Mouse (Mus musculus): ENCODE measurements around the gene Hoxa5.

Hoxa5 gene

DNA sequence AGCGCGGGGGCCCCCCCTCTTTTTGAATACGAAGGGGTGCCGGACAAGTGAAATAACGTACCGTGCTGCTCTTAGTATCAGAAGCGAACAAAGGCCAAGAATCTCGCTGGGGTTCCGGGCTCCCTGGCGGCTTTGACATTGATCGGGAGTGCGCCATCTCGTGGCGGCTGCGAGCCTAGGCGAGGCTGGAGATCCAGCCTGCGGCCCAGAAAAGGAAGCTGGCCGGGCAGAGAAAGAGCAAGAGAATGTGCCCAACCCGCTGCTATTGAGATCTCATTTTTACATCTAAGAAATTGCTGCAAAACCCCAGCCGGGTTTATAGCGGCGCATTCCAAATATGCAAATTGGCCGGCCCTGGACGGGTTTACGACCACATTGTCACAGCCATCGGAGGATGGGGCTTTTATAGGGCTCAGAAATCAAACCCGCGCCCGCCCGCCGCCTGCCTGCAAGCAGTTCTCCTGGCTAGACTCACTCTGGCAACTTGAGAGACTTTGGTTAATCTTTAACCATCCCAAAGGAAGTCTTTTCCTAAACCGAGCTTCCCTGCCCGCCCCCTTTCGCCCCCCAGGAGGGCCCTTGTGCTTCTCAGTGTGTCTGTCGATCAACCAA, 36.1 kb upstream of the Hoxa5 start, which contains the start of gene Hoxa10:
Gene Hoxa10, minus strand, starts transcription at position 466 of the 612 bp plus-strand sequence.
- DNase-seq (ENCODE audit: low spot score), result peak; percentile 94

DNA sequence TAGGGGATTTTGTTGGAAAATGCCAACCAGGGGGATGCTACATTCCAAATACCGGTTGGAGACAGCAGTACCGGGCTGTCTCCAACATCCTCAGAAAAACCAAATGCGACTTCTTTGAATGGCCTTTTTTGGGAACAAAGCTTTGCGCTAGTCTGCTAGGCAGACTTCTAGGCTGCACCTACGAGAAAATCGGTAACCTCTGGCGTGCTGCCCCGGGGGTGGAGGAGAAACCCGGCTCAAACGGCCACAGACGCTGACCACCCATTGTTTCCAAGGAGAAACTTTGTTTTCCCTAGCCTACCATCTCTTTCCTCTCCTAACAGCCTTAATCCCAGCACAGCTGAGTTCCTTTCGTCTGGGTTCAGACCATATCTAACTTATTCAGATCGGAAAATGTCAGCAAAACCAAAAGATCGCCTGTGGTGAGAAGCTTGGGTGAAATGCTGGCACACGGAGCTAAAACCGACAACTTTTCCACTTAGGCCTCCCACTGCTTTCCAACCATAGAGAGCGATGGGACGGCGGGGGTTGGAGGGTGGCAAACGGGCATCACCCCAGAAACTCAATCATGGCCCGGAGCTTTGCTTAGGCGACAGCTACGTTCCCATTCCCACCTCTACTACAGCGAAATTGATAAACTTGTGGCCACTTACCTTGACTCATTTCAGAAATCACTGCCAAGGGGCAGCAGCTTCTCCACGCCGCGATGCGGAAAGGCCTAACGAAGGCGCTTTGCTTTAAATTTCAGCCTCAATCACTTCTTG, 35.4 kb upstream of the Hoxa5 start:
- no peak for DNase-seq (ENCODE audit: low spot score)

DNA sequence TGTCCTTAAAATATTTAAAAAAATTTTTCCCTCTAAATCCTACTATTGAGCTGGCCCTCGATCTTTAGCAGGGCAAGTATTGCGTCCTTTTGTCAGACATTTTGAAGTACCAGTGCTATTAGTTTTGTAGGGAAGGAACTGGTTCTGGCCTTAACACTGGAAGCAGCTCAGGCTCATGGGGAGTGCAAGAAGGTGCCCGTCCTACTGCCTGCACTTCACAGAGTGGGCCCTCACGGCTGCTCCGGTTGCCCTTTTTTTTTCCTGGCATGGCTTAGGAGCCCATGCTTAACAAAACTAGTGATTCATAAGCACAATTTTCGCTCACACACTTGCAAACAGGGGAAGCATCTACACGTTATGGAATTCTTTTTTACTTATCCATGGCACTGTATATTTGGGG, 34.6 kb upstream of the Hoxa5 start:
- no peak for DNase-seq (ENCODE audit: low spot score)

DNA sequence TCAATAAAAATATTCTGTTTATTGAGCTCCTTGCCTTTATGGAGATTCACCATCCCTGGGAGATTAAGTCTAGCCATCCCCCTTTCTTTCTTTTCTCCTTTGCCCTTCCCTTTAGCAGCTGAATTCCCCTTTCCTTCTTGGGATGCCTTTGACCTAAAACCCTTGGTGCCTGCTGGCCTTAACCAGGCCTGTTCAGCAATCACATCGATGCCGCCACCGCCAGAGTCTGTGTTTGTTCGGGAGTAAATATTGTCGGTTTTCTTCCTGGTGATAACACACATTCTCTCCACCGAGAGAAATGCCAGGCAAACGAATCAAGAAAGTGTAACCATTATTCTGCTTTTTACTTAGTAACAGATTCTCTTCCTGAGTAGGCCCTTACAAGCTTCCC, 33.8 kb upstream of the Hoxa5 start:
- DNase-seq (ENCODE audit: low spot score), result no peak

DNA sequence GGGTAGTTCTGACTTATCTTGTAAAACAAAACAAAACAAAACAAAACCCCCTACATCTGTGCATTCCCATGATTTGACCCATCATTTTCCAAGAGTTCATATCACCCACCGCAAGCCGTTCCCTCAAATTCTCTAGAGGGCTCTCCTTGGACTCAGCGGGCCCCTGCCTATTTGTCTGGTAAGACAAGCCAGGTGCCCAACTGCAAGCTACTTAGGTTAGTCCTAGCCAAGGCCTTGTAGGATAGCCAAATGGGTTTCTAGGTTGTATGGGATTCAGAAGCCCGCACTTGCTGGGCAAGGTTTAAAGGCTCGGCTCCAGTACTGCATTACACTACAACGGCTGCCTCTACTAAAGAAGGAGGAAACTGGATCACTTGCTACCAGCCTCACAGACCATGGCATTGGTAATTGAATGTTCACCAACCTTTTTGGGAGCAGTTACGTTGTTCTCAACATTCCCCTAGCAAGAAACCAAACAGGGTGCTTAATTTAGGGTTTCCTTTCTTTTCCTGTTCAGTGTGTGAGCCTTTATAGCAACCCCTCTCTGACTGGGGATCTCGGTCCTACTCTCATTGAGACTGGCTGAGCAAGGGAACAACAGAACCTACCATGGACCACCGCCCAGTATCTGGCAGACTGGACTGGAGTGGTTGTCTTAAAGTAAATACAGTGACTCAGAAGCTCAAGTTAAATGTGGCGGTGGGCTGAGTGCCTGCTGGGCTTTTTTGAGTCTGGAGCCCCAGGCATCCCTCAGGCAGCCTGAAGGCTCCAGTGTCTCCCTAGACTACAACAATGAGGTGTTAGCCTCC, 33.2 kb upstream of the Hoxa5 start:
- DNase-seq (ENCODE audit: low spot score), result no peak

DNA sequence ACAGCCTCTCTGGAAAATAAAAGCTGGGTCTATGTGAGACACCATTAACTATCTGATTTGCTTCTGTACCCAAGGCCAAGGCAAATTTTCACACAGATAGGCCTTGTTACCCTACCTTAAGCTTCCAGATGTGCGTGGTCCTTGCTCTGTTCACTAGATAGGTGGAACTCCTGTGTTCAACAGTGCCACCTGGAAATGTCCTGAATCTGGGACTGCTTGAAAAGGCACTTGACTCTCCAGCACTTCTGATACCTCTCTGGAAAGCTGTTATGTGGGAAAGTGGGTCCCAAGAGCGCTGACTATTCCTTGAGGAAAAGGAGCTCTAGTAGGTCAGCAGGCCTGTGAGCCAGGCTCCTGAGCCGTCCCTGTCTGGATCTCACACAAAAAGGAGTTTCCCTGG, 32.4 kb upstream of the Hoxa5 start:
- DNase-seq (ENCODE audit: low spot score), result no peak

DNA sequence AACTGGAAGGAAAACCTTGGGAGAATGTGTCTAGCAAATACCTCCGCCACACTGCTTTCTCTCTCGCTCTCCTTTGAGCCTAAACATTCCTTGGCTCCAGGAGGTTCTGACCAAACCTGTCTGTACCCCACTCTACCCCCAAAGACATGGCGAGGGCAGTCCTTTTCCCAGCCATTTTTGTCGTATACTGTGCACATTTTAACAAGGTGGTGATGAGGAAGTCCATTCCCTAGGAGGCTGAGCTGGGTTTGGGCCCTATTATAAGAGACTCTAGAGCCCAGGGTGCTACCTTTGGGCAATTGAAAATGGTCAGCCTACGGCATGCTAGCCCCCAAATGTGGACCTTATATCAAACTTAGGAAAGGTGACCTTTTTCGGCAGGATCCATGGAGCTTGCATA, 31.5 kb upstream of the Hoxa5 start:
- DNase-seq (ENCODE audit: low spot score), result no peak

DNA sequence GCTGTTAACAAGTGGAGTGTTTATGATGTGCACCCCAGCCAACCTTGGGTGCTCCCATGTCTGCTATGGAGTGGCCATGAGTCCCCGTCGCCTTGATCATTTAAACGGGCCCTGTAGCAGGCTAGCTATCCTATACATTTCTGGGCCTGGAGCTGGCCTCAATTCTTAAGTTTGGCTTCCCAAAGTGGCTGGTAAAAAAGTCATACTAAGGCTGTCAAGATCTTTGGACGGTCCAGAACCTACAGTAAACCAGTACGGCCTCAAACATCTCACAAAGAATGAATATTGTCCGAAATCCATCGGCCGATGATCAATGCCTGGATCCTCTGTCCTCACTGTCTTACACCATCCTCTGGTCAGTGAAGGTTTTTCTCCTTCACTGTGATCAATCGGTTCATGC, 30.9 kb upstream of the Hoxa5 start:
- no peak for DNase-seq (ENCODE audit: low spot score)

DNA sequence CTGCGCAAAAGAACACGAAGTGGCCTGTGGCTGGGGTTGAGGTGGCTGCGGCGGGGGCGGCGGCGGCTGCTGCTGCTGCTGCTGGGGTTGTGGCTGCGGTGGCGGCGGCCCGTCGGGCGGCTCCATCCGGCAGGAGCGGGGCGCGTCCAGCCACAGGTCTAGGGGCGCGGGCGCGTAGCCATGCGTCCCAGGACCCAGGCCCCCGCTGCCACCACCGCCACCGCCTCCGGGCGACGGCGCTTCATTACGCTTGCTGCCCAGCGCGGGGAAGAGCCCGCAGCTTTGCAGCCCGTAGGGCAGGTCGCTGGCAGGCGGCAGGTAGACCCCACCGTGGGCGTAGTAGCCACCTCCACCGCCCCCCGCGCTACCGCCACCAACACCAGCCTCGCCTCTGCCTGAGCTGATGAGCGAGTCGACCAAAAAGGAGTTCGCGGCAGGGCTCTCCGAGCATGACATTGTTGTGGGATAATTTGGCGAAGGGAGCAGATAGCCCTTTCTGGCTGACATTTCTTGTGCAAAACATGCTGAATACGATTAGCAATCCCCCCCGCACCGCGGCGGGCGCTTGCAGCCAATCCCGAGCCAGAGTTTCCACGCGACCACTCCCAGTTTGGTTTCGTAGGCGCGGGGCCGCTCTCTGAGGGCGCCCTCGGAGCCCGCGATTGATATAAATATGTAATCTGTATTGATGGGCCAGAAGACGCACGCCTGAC, 30.2 kb upstream of the Hoxa5 start:
- DNase-seq (ENCODE audit: low spot score), result no peak

DNA sequence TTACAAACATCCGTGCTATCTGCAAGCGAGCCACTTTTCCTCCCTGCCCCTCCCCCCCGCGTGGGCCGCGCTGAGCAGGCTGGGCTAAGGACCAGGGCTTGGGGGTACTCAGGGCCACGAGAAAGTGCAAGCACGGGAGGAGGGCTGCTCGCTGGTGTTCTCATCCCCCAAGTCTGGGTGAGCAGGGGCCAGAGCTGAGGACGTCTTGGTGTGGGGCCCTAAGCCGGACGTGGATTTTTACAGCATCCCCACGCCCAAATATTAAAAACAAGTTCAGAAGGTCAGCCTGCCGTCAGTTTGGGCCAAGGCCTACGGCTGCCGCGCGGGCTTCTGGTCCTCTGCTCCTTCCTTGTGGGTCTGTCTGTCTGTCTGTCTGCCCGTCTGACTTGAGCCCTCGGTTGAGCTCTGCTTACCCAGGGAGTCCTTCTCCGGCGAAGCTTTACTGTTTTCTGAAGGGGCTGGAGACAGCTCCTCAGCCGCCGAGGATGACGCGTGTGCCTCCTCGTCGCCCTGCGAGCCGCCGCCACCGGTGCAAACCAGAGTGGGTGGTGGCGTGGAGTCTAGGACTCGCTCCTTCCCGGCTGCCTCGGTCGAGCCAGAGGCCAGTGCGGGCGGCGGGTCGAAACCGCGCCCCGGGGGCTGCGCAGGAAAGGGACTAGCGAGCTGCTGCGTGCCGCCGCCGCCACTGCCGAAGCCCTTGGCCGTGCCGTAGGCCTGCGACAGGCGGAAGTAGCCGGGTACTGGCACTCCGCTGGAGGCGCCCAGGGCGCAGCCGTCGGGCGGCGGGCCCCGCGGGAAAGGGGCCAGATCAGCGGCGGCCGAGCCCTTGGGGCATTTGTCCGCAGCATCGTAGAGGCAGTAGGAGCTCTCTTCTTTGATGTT, 29.4 kb upstream of the Hoxa5 start:
- no peak for DNase-seq (ENCODE audit: low spot score)

DNA sequence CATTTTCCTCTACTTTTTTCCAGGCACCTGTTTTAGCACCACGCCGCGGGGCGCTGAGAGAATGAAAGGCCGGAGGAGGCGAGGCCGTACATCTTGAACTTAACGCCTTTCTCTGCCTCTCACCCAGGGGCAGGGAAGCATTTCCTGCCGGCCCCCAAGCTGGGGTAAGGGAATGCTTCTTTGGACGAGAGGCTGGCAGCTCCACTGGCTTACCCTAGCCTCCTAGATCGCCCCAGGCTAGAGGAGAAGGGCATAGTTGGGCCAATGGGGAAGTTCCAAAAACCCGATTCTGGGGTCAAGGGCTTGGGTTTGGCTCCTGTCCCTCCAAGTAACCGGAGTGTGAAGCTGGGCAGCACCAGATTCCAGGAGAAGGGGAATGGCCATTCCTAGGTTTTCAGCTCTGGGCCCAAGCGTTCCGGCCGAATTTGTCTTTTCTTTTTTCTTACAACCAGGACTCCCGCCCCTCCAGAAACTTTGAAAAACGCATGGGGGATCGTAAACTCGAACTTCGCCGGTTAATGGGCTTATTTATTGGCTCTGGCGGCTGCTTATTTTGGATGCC, 28.7 kb upstream of the Hoxa5 start:
- no peak for DNase-seq (ENCODE audit: low spot score)

DNA sequence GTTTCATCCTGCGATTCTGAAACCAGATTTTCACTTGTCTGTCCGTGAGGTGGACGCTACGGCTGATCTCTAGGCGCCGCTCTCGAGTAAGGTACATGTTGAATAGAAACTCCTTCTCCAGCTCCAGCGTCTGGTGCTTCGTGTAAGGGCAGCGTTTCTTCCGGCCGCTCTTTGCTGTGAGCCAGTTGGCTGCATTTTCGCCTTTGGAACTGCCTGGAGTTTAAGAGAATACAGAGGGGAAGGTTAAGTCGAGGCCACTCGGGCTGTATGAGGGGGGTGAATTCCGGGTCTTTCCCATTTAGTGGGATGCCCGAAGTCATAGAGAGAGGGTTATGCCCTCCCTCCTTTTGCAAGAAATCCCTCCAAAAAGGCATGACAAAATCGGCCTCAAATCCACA, 28.2 kb upstream of the Hoxa5 start:
- DNase-seq (ENCODE audit: low spot score), result no peak

DNA sequence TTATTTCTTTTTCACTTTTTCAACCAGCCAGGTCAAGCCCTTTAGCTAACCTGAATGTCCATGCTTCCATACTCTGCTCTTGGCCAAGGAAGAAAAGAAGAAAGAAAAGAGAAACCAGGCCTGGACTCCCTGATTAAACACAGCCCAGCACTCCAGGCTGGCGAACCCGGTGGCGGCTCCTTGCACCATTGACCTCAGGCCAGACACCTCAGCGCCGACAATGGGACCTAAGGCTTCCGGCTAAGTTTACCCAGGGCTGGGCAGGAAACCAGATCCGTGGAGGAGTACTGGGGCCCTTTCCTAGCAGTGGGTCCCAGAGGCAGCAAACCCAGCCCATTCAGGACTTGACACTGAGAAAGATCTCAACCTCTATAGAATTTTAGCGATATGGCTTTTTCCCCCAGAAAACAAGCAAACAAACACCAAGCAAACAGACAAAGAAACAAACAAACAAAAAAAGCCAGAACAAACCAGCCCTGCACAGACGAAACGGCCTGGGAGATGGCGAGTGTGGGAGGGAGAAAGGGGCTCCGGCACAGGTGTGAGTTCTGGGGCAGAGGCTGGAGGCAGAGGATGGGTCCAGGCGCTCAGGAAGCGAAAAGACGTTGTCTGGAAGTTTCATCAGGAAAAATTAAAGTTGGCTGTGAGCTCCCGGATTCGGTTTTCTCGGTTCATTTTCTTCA, 27.6 kb upstream of the Hoxa5 start:
- no peak for DNase-seq (ENCODE audit: low spot score)

DNA sequence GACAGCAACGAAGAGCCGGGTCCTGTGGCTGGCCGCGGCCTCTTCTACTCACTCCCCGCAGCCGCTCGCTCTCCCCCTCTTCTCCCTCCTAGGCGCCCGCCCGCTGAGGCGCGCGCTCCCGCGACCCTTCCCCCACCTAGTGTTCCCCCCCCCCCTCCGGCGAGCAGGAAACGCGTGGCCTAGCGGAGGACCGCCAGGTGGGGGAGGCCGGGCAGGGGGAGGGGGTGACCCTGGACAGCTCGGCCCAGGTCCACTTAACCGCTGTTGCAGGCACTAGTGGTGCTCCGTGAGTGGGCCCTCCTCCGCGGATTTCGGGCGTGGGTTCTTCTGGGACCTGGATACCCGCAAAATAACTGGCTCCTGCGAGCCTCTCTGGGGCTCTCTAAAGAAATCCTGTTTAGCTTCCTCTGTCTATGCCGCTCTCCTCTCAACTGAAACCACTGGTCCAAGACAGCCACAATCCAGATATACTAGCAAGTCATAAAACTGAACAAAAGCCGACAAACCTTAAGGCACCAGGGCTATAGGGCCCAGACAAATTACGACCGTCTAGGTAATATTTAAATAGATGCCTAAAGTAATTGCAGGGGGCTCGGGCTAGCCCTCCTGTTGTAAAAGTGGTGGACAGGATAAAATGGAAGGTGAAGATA, 26.3 kb upstream of the Hoxa5 start, which contains the start of gene Hoxa9:
Gene Hoxa9, minus strand, starts transcription at position 574 of the 650 bp plus-strand sequence.
- no peak for DNase-seq (ENCODE audit: low spot score)

DNA sequence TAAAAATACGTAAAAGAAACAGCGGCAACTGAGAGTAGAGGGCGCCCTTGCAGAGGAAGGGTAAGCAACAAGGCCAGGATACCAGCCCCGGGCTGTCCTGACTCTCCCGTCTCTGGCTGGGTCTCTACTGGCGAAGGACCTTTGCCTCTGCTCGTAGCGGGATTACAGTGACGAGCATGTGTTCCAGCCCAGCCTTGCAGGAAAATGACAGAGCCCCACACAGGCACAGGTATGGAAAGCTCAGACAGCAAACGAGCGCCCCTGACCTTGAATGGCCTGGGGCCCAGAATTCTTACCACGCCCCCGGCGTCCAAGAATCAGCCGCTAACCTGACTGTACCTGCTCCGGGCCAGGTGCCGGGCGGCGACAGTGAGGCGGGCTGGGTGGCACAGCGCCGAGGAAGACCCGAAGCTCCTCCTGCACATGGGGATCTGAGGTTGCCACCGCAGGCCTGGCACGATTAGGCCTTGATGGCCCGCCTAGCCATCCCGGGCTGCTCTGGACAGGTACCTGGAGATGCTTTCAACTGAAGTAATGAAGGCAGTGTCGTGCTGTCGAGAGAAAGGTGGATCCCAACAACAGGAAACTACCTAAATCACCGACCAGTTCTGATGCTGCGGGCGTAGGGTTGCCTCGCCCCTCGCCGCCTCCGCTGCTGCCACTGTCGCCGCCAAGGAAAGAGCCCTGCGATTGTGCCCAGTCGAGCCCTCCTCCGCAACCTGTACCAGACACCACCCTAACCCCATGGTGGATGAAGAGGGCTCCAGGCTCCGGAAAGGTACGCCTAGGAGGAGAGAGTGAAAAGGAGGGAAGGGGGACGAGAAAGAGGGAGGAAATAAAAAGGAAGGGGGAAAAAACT, 25.4 kb upstream of the Hoxa5 start:
- no peak for DNase-seq (ENCODE audit: low spot score)

DNA sequence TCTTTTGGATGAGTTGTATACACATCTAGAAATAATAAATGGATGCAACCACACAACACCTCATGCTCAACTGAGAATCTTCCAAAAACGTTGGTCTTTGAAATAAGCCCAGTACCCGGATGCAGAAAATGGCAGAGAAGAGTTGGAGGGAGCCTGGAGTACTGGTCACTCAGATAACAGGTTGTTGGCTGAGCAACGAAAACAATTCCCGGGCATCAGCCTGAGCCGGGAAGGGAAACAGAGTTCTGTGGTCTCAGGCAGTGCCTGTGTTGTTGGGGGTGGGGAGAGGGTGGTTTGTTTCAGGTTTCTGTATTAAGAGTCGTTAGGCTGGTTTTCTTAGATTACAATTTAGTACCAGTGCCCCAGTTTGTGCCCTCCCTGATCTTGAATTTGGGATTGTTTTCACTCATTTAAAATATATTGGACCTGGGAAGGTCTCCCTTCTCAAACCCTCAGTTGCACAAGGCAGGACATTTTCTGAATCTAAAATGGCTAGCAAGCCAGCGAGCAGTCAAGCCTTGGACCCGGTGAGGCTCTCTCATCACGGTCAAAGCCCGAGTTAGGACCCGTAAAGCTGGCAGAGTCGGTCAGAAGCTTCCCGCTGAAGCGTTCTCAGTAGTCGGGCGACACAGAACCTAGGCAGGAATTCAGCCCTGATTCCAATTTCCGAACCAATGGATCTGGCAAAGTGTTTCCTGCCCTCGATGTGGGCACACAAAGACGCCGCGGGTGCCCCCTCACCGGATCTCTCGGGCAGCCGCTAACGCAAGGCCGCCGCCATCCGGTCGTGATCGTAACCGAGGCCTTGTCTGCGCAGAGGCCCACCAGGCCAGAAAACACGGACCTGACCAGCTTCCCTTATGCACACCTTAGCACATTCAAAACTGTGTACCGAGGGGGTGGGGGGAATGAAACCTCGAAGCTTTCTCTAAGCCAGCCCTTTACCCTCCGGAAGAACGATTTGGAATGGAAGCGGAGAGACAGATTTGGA, 24.4 kb upstream of the Hoxa5 start:
- DNase-seq (ENCODE audit: low spot score), result no peak

DNA sequence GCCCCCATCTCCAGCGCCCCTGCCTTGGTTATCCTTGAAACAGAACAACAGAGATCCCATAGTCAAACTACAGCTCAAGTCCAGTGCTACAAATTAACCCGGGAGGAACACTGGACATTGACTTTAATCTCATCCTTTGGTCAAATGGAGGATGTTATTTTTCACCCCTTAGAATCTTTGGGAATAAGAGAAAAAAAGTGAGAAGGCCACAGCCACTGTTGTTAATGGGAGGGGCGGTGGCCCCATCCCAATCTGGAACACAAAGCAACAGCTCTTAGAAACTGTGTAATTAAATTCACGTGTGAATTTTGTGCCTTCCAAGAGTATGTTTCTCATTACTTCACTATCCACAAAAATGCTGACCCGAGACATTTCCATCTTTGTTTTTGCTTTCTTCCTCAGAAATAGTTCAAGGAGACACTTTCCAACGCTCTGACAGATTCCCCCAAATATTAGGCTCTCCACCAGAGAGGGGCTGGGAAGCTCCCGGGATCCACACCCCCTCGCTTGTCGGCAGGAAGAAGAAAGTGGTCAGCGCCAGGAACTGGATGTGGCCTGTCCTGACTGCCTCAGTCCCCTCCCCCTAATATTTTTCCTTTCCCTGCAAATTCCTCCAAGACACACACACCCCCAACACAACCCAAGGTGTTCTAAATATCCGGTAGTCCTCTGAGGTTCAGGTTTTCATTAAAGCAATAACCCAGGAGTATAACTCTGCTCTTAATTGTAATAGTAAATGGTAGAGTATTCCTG, 23.3 kb upstream of the Hoxa5 start:
- DNase-seq (ENCODE audit: low spot score), result no peak
